Mouse (Mus musculus) megakaryocyte, embryonic 14.5 days (primary cell): ENCODE data around the gene Pcbp2.

Experiments
- FLI1 ChIP-seq: IDR thresholded peaks from 2 replicates; pipeline ENCODE4 v1.6.1; 2012; ENCODE audit warnings: low read length, inconsistent platforms, mixed read lengths
- GATA1 ChIP-seq: IDR thresholded peaks from 3 replicates; pipeline ENCODE4 v1.6.1; 2012; ENCODE audit warnings: mixed read lengths, low read length, inconsistent platforms, borderline replicate concordance

DNA sequence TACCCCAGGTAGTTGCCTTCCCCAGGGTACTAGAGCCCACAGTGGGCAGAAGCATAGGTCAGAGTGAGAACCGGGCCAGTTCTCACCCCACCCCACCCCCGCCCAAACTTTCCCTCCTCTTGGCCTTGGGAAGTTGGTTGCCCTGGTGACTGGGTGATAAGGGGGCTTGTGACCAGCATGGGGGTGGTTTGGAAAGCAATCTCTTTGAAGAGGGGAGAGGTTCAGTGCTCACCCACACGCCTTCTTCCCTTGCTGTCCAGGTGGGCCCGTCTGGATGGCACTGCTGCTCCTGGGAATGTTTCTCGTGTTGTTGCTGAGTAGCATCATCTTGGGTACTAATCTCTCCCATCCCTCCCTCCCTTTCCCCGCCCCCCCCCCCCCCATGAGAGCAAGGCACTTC is 23.9 kb upstream of the Pcbp2 start:
- no peak for TF ChIP-seq GATA1
- no peak for TF ChIP-seq FLI1
